Mouse (Mus musculus): ENCODE results near the gene Ptgfrn.

Ptgfrn gene

GRCm38 (mm10) chr3:101077710-101078100, 32.4 kb downstream of the Ptgfrn start:
- DNase-seq = no peak

DNA sequence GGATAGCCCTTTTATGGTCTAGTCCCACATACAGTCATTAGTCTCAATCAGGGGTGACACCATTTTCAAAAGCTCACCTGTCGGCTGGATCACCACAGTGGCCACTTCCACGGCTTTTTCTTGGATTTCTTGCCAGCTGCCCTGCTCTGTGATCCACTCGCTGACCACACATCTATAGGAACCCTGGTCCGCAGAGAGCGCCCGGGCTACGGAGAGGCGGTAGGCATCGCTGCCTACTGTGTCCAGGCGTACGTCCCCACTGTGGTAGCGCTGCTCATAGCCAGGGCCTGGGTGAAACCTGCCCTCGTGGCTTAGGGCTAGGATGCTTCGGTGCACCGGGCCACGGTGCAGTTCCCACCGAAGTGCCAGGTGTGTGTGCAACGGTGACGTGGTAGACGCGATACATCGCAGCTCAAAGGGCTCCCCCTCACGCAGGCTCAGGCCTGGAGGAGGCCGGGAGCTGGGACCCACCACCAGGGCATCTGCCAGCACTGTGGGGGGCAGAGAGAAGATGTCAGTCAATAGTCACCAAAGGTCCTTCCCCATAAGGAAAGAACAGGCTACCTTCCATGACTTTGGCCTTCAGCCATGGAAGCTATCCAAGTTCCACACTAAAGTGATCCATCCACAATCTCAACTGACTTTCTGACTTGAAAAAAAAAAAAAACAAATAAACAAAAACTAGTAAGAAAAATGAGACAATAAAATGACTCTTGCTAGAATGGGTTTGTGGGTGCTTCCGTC, 32.9 kb downstream of the Ptgfrn start:
- peak; percentile 51 for DNase-seq

DNA sequence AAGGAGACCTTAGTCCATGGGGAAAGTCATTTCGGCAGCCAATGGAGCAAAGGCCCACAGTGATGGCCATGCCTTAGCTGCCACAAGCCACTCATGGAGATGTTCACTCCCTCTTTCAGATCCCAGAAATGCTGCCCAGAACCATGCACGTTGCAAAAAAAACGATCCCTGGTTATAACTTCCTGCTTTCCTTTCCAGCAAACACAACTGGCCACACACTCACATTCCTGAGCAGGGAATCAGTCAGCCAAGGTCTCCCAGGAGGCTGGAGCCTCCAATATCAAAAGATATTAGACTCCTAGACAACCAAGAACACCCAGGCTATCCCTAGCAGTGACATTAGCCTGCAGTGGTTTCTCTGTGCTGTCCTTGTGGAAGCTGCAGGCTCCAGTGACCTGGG, 34.2 kb downstream of the Ptgfrn start:
- no peak for DNase-seq

DNA sequence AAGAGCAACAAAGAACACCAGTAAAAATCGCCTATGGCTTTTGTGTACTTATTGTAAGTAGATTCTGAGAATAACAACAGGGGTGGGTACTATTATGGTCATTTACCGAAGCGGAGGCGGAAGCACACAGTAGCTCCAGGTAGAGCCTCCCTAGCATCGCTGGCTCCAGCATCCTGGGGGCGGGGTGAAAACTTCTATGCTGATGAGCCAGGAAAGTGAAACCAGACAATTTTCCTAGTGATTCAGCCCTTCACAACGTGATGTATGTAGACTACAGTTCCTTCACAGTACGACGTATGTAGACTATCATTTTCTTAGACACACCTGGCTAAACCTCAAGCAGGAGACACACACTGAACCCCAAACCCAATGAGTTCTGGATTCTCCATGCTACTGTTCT, 36.7 kb downstream of the Ptgfrn start:
- no peak for DNase-seq

GRCm38 (mm10) chr3:101072506-101073215, 37.4 kb downstream of the Ptgfrn start:
- DNase-seq = peak; percentile 82

GRCm38 (mm10) chr3:101071576-101071975, 38.5 kb downstream of the Ptgfrn start:
- DNase-seq = no peak

DNA sequence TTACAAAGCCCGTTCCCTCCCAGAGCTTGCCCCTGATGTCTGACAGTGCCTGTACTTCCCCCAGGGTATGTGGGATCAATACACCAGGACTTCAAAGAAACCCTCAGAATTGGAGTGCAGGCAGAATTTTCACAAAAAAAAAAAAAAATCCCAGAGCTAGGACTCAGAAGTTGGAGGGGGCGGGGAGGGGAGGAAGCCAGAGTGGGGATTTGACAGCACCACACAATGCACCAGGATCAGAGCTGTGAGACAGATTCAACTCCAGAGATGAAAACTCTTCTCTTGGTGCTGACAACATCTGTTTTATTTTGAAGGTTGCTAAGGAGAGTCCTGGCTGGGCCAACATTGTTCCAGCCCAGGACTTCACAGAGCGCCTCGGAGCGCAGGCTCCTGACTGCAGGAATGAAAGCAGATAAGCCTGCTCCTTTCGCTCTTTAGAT, 39.3 kb downstream of the Ptgfrn start:
- DNase-seq = peak; percentile 54

GRCm38 (mm10) chr3:101070230-101070795, 39.8 kb downstream of the Ptgfrn start:
- peak; percentile 72 for DNase-seq

- DNase-seq = peak; percentile 46
These were observed 41.4 kb downstream of the Ptgfrn start for GRCm38 (mm10) chr3:101068701-101069100.

GRCm38 (mm10) chr3:101066175-101066574, 43.9 kb downstream of the Ptgfrn start:
- peak; percentile 33 for DNase-seq

DNA sequence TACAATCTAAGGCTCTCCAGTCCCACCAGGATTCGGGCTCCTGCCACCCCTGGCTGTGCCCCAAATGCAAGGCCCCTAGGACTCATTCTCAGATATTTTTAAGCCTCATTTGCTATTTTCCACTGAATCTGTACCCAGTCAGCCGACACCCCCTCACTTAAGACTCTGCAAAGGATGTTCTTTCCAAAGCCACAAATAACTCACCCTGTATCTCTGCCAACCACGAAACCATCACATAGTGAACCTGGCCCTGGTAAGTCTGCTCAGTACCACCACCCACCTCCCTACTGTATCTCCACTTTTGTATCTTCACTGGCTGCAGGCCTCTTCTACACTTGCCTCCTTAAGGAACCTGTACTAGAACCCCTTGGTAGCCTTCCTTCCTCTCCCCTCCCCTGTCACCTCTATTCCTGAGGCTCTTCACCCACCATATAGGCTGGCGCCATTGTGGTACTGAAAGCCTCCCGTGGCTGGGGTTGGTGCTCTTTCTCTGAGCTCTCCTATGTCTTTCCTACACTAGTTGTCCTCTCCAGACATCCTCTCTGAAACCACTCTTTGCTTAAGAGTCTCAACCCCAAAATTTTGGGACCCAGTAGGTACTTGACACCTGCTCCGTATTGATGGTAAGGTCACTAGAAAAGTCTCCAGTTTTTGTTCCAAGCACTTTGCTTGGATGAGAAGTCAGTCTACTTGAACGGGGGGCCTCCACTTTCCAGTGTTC, 48.1 kb downstream of the Ptgfrn start:
- no peak for DNase-seq

- peak; percentile 74 for DNase-seq
These were observed 50.9 kb downstream of the Ptgfrn start for GRCm38 (mm10) chr3:101059214-101059613.

GRCm38 (mm10) chr3:101058203-101058602, 51.9 kb downstream of the Ptgfrn start:
- DNase-seq = peak; percentile 44

DNA sequence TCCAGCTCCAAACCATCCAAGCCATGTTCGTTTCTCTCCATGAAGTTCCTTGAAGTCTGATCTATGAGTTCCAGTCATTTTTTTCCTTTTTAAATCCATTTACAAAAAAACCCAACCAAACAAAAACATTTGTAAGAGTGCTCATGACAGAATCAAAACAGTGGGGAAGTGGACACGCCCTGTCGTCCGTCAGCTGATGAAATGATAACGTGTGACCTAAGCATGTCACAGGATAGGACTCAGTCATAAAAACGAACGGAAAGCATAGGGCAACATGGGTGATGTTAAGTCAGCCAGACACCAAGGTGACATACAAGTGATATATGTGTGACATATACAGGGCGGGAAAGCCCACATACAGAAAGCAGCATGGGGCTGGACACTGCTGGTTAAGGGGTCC, 54.9 kb downstream of the Ptgfrn start:
- peak; percentile 56 for DNase-seq

DNA sequence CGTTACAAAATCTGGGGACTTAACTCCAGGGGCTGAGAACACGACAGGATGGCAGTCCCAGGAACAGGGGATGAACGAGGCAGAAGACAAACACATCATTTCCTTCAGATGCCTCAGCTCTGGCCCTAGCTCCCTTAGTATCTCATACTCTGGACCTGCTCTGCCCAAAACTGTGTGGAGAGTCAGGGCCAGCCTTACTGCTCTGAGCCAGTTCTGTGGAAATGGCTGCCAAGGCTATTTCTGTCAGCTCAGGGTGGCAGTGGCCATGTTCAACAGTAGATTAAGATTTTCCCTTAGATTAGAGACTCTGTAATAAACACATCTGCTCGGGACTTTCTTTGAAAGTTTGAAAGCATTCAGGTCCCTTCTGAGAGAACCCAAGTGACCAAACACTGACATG, 58.5 kb downstream of the Ptgfrn start:
- no peak for DNase-seq

GRCm38 (mm10) chr3:101049997-101050396, 60.1 kb downstream of the Ptgfrn start:
- DNase-seq = no peak

DNA sequence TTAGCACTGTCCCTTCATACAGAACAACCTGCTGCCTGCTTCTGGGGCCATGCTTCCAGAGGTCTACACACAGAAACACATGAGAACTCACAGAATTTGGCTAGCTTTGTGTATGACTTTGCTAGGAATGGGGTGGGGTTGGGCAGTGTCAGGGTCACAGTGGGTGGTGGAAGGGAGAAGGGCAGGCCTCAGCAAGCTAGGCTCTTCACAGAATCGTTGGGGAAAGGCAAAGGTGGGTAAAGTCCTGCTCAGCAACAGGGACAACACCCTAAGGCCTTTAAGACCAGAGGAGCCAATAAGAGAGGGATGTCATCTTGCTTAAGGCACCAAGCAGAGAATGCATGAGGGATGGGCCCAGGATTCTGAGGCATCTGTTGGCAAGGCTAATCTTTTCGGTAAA, 61.3 kb downstream of the Ptgfrn start:
- no peak for DNase-seq

- peak; percentile 91 for DNase-seq
These were observed 62.3 kb downstream of the Ptgfrn start for GRCm38 (mm10) chr3:101047586-101048275.

DNA sequence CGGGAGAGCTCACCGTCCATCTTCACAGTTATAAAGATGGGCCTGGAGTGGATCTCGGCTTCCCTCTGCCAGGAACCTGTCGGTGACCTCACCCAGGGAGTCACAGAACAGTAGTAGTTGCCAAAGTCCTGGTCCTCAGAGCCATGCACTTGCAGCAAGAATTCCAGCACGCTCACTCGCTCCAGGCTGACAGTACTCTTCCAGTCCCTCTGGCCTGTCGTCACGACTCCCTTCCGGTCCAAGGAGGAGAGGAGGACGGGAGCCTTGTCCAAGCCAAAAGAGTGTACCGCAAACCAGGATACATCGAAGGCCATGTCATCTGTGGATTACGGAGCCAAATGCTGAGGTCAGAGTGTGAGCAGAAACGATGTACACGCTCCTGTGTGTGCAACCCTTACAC, 64.6 kb downstream of the Ptgfrn start:
- DNase-seq = no peak

- DNase-seq = no peak
These were observed 65.4 kb downstream of the Ptgfrn start for GRCm38 (mm10) chr3:101044686-101045085.

DNA sequence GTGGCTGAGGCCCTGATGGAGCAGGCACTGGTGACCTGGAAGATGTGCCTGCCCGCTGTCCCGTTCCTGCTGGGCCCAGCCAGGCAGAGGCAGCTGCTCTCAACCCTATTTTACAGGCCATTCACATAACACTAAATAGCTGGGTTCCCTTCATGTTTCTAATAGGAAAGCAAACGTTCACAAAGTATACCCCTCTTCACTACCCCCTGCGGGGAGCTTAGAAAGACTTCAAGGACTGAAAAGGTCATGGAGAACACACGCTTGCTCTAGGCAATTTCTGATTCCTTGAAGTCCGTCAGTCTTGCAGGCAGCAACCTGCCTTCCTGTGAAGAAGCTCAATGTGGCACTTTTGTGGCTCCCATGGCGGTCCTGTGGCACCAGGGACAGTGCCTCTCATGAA, 68.1 kb downstream of the Ptgfrn start:
- no peak for DNase-seq

DNA sequence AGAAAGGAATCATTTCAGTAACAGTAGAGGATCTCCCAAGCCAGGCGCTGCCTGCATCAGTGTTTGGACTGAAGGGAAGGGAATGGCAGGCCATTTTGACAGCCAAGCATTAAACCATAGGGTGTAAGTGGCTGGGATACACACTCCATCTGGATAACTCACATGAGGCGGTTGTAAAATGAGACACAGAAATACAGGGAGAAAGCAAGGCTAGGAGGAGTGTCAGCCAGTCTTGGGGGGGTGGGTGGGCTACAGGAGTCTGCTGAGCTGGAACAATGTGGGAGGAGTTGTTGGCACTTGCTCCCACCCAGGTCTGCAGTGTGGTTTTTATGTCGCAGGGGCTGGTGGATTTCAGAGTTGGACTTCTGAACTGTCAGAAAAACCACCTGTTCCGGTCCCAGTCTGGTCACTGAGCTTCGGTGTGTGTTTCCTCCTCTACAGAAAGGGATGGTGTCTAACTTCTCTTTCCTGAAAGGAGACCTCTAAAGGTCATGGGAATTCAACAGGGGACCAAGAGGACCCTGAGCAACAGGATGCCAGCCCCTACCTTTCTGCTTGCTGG, 72.0 kb downstream of the Ptgfrn start:
- no peak for DNase-seq

All from lung, postnatal 36 days (tissue).